Comparison of ENCODE assay signal across 8 mouse cellular contexts in genomic region chr15:85831954-85832590, GRCm38 (mm10). TPM values are rescaled to one million over a fixed set of nuclear protein-coding genes. Genes with fewer than 3 reads are reported as not detected.
DNase-seq lines count a peak whose midpoint lies in the region; ATAC-seq lines count a peak whose summit lies in the region.

TSS of gene Ttc38 (plus strand) at chr15:85832306.

- peak within 1 kb of the TSS; percentile 55 for H3K4me3 ChIP-seq in embryonic facial prominence, embryonic 11.5 days (ENCODE audit: low read depth, low read length)
- H3K4me3 ChIP-seq in midbrain, embryonic 11.5 days (ENCODE audit: low read depth, low read length) = peak within 1 kb of the TSS; percentile 51

- H3K9ac ChIP-seq in embryonic facial prominence, embryonic 11.5 days (replicated peaks; ENCODE audit: low read length) = peak within 1 kb of the TSS; percentile 63
- peak within 1 kb of the TSS; percentile 62 for H3K9ac ChIP-seq in midbrain, embryonic 11.5 days (ENCODE audit: low read length)

- peak; percentile 83 for ATAC-seq in embryonic facial prominence, embryonic 11.5 days (replicated peaks; ENCODE audit: insufficient number of reproducible peaks, low FRiP score, low TSS enrichment, low read depth)
- peak; percentile 94 for ATAC-seq in granulocyte monocyte progenitor cell, adult 5-6 weeks (replicated peaks; ENCODE audit: poor library complexity, severe bottlenecking)
- ATAC-seq in midbrain, embryonic 11.5 days (ENCODE audit: low FRiP score) = peak; percentile 92

- no peaks in the 10 kb centered on the region for H3K9me3 ChIP-seq in embryonic facial prominence, embryonic 11.5 days (replicated peaks; ENCODE audit: control insufficient read depth, low read length)
- H3K9me3 ChIP-seq in midbrain, embryonic 11.5 days (ENCODE audit: control insufficient read depth, low read length) = no peaks in the 10 kb centered on the region

- DNase-seq in adrenal gland, postnatal 25 days = peak; percentile 86
- DNase-seq in embryonic facial prominence, embryonic 11.5 days (ENCODE audit: low spot score) = peak; percentile 79
- peak; percentile 94 for DNase-seq in kidney, adult 11 months
- peak; percentile 78 for DNase-seq in left cerebral cortex, postnatal 4 days
- peak; percentile 95 for DNase-seq in midbrain, embryonic 11.5 days (ENCODE audit: low spot score, missing footprints)
- DNase-seq in skeletal muscle tissue, adult 2 months (ENCODE audit: low read depth, low spot score) = peak; percentile 80
- DNase-seq in MN1 (ENCODE audit: low spot score) = no peak

- H3K36me3 ChIP-seq in embryonic facial prominence, embryonic 11.5 days (replicated peaks; ENCODE audit: control insufficient read depth, insufficient read depth, low read depth, low read length) = no peaks in the 10 kb centered on the region
- no peaks in the 10 kb centered on the region for H3K36me3 ChIP-seq in midbrain, embryonic 11.5 days (ENCODE audit: control insufficient read depth, insufficient read depth, low read length)

- intact Hi-C loops in left cerebral cortex, postnatal 4 days (cut with DNase I) = no loop called here

- H3K27me3 ChIP-seq in embryonic facial prominence, embryonic 11.5 days (ENCODE audit: control insufficient read depth, insufficient read depth, low read length) = no peaks in the 10 kb centered on the region
- H3K27me3 ChIP-seq in midbrain, embryonic 11.5 days (ENCODE audit: control insufficient read depth, insufficient read depth, low read length) = no peaks in the 10 kb centered on the region

- H3K27ac ChIP-seq in embryonic facial prominence, embryonic 11.5 days (replicated peaks; ENCODE audit: low read depth, low read length) = no peak within 1 kb of the TSS
- H3K27ac ChIP-seq in midbrain, embryonic 11.5 days (ENCODE audit: low read depth, low read length) = no peak within 1 kb of the TSS

- WGBS in embryonic facial prominence, embryonic 11.5 days = 2% methylated on average over 27 of the region's 27 CpGs
- 4% methylated on average over 27 of the region's 27 CpGs for WGBS in midbrain, embryonic 11.5 days

- H3K4me2 ChIP-seq in embryonic facial prominence, embryonic 11.5 days (ENCODE audit: low read depth, low read length) = peak within 1 kb of the TSS; percentile 77
- peak within 1 kb of the TSS; percentile 76 for H3K4me2 ChIP-seq in midbrain, embryonic 11.5 days

- H3K4me1 ChIP-seq in embryonic facial prominence, embryonic 11.5 days (ENCODE audit: control insufficient read depth, insufficient read depth, low read length) = no peaks in the 10 kb centered on the region
- H3K4me1 ChIP-seq in midbrain, embryonic 11.5 days (ENCODE audit: control insufficient read depth, insufficient read depth, low read length) = peaks cover 3% of the 10 kb centered on the region

RNA-seq across cellular contexts. Expression of gene Ttc38, which starts in this region (rescaled TPM):
- 13.5 and 23.4 TPM in 2 replicates for total RNA-seq in adrenal gland, postnatal 25 days (2021)
- 3.2 and 3.8 TPM in 2 replicates for polyA plus RNA-seq in embryonic facial prominence, embryonic 11.5 days (2014; fragmentation: Nextera tagmentation; extraction: Ambion mirVana)
- total RNA-seq in granulocyte monocyte progenitor cell, adult 5-6 weeks (2014; fragmentation: Nextera tagmentation) = 2.9 and 9.4 TPM in 2 replicates
- 3.1 and 5.0 TPM in 2 replicates for total RNA-seq in granulocyte monocyte progenitor cell, adult 5-6 weeks (2017)
- 1 to 10 TPM; 2.3 to 3.5 TPM for total RNA-seq in left cerebral cortex, postnatal 4 days (2021)
- 1.9 and 2.4 TPM in 2 replicates for polyA plus RNA-seq in midbrain, embryonic 11.5 days (2014; fragmentation: Nextera tagmentation; extraction: Ambion mirVana)
